Mouse (Mus musculus): ENCODE measurements around the gene Ssh1.

- no peak for TF ChIP-seq HCFC1 (IDR thresholded peaks at IDR 0.05; ENCODE audit: borderline replicate concordance, insufficient read depth, low read length)
- no peak for TF ChIP-seq MAFK (IDR thresholded peaks at IDR 0.05; ENCODE audit: insufficient read depth, low read depth, low read length)
- no peak for TF ChIP-seq ZC3H11A (IDR thresholded peaks at IDR 0.05; ENCODE audit: borderline replicate concordance, low read depth, low read length)
- no peak for TF ChIP-seq ZNF384 (IDR thresholded peaks at IDR 0.05; ENCODE audit: low read depth, low read length)
- no peak for TF ChIP-seq CHD2 (IDR thresholded peaks at IDR 0.05; ENCODE audit: low read depth, low read length)
These were observed 18.0 kb downstream of the Ssh1 start for GRCm38 (mm10) chr5:113975538-113976215.

Data from ES-E14 (cell line).